Mouse (Mus musculus): ENCODE measurements at regions not wholly inside any gene's neighbourhood (a gene's known extent, or its start where the extent isn't known, plus 50 kb on each side); places are given as distances from the start of the nearest gene placed in this dataset.
A peak's percentile ranks its signal among the peaks of the same experiment; 100 is the strongest.

DNA sequence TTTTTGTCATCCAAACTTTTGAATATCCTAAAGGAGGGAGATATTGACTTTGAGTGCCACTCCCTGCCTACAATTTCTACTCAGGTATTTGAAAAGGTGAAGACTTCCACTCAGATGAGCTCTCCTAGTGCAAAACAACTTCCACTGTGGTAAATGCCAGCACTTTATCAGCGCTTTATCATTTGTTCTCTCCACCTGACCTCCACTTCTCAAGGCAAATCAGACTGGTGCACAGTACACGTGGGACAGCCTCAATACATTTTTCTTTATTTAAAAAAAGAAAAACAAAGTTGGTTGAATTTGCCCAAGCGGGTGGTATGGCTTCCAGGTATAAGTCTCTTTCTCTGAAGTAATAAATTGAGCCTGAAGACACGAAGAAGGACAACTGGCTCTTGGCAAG, 114.2 kb downstream of the Bcl2l11 start:
- Histone ChIP-seq H3K27me3 (ENCODE audit: control insufficient read depth, insufficient read depth, low read length) (no peaks in the 10 kb centered on the region), H3K4me1 (ENCODE audit: control insufficient read depth, insufficient read depth, low read length) (no peaks in the 10 kb centered on the region), H3K4me3 (replicated peaks; ENCODE audit: low read length) (no peak overlapping the region), H3K9me3 (ENCODE audit: control insufficient read depth, low read length) (no peaks in the 10 kb centered on the region), H3K4me2 (replicated peaks; ENCODE audit: low read depth, low read length, severe bottlenecking) (no peak overlapping the region), H3K9ac (ENCODE audit: low read depth, low read length, severe bottlenecking) (no peak overlapping the region), H3K36me3 (ENCODE audit: control insufficient read depth, insufficient read depth, low read length) (no peaks in the 10 kb centered on the region), H3K27ac (replicated peaks; ENCODE audit: low read depth, low read length) (no peak overlapping the region)
- TF ChIP-seq POLR2A (IDR thresholded peaks at IDR 0.05; ENCODE audit: borderline replicate concordance, extremely low read depth, insufficient read depth, insufficient read length), result no peak
- 59% methylated on average over 4 of the region's 4 CpGs for WGBS
- DNase-seq (ENCODE audit: low spot score), result no peak
- no peak for ATAC-seq (ENCODE audit: low FRiP score, low read depth)

DNA sequence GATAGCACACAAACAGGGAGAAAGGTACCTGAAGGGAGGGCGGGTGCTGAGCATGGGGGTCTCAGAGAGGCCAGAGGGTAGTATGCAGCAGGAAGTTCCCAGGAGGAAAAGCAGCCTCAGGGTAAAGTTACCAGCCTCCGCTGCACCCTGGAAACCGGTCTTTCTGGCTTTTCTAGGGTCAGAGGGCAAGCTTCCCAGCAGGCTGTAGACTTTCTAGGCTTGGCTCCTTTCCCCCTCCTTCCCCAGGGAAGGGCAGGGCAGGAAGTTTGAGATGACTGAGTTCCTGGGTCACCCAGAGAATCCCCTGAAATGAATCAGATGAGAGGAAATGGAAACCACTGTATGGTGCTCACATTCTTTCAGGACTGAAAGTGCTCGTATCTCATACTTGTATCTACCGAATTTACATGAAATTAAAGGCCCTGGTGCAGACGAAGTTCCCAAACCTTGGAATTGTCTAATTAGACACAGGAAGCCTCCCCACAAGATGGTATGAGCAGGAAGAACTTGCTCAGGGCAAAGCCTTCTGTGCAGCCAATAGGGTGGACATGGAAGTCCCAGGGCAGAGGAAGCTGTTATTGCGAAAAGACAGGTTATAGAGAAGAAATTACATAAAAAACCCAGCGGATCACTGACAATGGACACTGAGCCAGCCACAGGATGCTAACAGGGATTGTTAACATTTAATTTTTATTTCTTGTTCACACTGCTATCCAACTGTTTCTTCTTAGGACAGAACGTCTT, 114.9 kb downstream of the Bcl2l11 start:
- no peaks in the 10 kb centered on the region for H3K4me1 ChIP-seq (ENCODE audit: control insufficient read depth, insufficient read depth, low read length)
- no peak for DNase-seq (ENCODE audit: low spot score)
- TF ChIP-seq POLR2A (IDR thresholded peaks at IDR 0.05; ENCODE audit: borderline replicate concordance, extremely low read depth, insufficient read depth, insufficient read length), result no peak
- no peak overlapping the region for H3K4me3 ChIP-seq (replicated peaks; ENCODE audit: low read length)
- no peak overlapping the region for H3K27ac ChIP-seq (replicated peaks; ENCODE audit: low read depth, low read length)
- no peaks in the 10 kb centered on the region for H3K27me3 ChIP-seq (ENCODE audit: control insufficient read depth, insufficient read depth, low read length)
- no peaks in the 10 kb centered on the region for H3K36me3 ChIP-seq (ENCODE audit: control insufficient read depth, insufficient read depth, low read length)
- H3K9ac ChIP-seq (ENCODE audit: low read depth, low read length, severe bottlenecking), result no peak overlapping the region
- H3K4me2 ChIP-seq (replicated peaks; ENCODE audit: low read depth, low read length, severe bottlenecking), result no peak overlapping the region
- no peak for ATAC-seq (ENCODE audit: low FRiP score, low read depth)
- H3K9me3 ChIP-seq (ENCODE audit: control insufficient read depth, low read length), result no peaks in the 10 kb centered on the region
- WGBS, result 32% methylated on average over 9 of the region's 9 CpGs

DNA sequence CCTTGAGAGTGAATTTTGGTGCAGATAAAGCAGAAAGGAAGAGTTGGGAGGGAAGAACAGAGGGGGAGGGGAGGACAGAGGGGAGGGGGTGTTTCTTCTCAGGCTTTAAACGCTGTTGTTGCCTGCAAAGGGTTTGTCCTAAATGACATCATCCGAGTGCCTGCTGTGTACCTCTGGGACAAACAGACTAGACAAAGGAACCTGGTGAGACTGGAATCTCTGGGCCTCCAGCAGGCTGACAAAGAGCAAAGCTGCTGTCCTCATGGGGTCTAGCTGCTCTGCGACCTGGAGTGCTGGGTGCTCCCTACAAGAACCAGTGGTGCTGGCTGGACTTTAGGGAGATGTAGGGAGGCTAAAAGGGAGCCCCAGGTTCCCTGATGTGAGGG, 115.4 kb downstream of the Bcl2l11 start:
- Histone ChIP-seq H3K27ac (replicated peaks; ENCODE audit: low read depth, low read length) (no peak overlapping the region), H3K4me1 (ENCODE audit: control insufficient read depth, insufficient read depth, low read length) (no peaks in the 10 kb centered on the region), H3K4me3 (replicated peaks; ENCODE audit: low read length) (no peak overlapping the region), H3K4me2 (replicated peaks; ENCODE audit: low read depth, low read length, severe bottlenecking) (no peak overlapping the region), H3K9ac (ENCODE audit: low read depth, low read length, severe bottlenecking) (no peak overlapping the region), H3K36me3 (ENCODE audit: control insufficient read depth, insufficient read depth, low read length) (no peaks in the 10 kb centered on the region), H3K27me3 (ENCODE audit: control insufficient read depth, insufficient read depth, low read length) (no peaks in the 10 kb centered on the region), H3K9me3 (ENCODE audit: control insufficient read depth, low read length) (no peaks in the 10 kb centered on the region)
- ATAC-seq (ENCODE audit: low FRiP score, low read depth) (no peak), DNase-seq (ENCODE audit: low spot score) (no peak)
- no peak for TF ChIP-seq POLR2A (IDR thresholded peaks at IDR 0.05; ENCODE audit: borderline replicate concordance, extremely low read depth, insufficient read depth, insufficient read length)
- 27% methylated on average over 3 of the region's 3 CpGs for WGBS

GRCm38 (mm10) chr2:128245544-128245943, 119.7 kb downstream of the Bcl2l11 start:
- no peak overlapping the region for H3K4me3 ChIP-seq (replicated peaks; ENCODE audit: low read length)
- H3K4me2 ChIP-seq (replicated peaks; ENCODE audit: low read depth, low read length, severe bottlenecking), result no peak overlapping the region
- DNase-seq (ENCODE audit: low spot score) (no peak), ATAC-seq (ENCODE audit: low FRiP score, low read depth) (no peak)
- WGBS, result 73% methylated on average over 10 of the region's 10 CpGs
- no peaks in the 10 kb centered on the region for H3K36me3 ChIP-seq (ENCODE audit: control insufficient read depth, insufficient read depth, low read length)
- TF ChIP-seq POLR2A (IDR thresholded peaks at IDR 0.05; ENCODE audit: borderline replicate concordance, extremely low read depth, insufficient read depth, insufficient read length), result no peak
- H3K9ac ChIP-seq (ENCODE audit: low read depth, low read length, severe bottlenecking), result no peak overlapping the region
- H3K27ac ChIP-seq (replicated peaks; ENCODE audit: low read depth, low read length), result no peak overlapping the region
- H3K4me1 ChIP-seq (ENCODE audit: control insufficient read depth, insufficient read depth, low read length), result no peaks in the 10 kb centered on the region
- no peaks in the 10 kb centered on the region for H3K27me3 ChIP-seq (ENCODE audit: control insufficient read depth, insufficient read depth, low read length)
- H3K9me3 ChIP-seq (ENCODE audit: control insufficient read depth, low read length), result no peaks in the 10 kb centered on the region

DNA sequence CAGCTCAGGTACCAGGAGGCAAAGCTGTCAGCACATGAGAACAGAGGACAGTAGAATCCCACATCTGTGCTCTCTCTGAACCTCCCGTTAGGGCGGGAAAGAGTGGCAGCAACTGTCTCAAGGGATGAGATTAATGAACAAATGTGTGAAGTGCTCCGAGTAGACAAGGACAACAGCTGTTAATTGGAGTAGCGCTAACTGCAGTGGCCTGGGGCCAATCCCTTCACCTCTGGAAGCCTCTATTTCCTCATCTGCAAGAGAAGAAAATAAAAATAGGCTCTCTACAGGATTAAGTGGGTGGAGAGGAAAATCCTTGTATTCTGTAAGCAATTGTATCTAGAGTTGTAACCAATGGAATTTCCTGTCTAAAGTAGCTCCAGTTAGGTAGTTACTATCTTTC, 122.1 kb downstream of the Bcl2l11 start:
- H3K9me3 ChIP-seq (ENCODE audit: control insufficient read depth, low read length), result no peaks in the 10 kb centered on the region
- H3K27ac ChIP-seq (replicated peaks; ENCODE audit: low read depth, low read length), result no peak overlapping the region
- H3K4me3 ChIP-seq (replicated peaks; ENCODE audit: low read length), result no peak overlapping the region
- H3K36me3 ChIP-seq (ENCODE audit: control insufficient read depth, insufficient read depth, low read length), result no peaks in the 10 kb centered on the region
- WGBS, result 29% methylated on average over 4 of the region's 4 CpGs
- no peaks in the 10 kb centered on the region for H3K27me3 ChIP-seq (ENCODE audit: control insufficient read depth, insufficient read depth, low read length)
- H3K4me2 ChIP-seq (replicated peaks; ENCODE audit: low read depth, low read length, severe bottlenecking), result no peak overlapping the region
- no peaks in the 10 kb centered on the region for H3K4me1 ChIP-seq (ENCODE audit: control insufficient read depth, insufficient read depth, low read length)
- H3K9ac ChIP-seq (ENCODE audit: low read depth, low read length, severe bottlenecking), result no peak overlapping the region
- ATAC-seq (ENCODE audit: low FRiP score, low read depth) (no peak), DNase-seq (ENCODE audit: low spot score) (peak; percentile 7)
- no peak for TF ChIP-seq POLR2A (IDR thresholded peaks at IDR 0.05; ENCODE audit: borderline replicate concordance, extremely low read depth, insufficient read depth, insufficient read length)

All from limb, embryonic 14.5 days (tissue).